ENCODE assay signal across 25 mouse cellular contexts in genomic region chr4:115931556-115932088, GRCm38 (mm10). TPM values are rescaled to one million over a fixed set of nuclear protein-coding genes. Genes with fewer than 3 reads are reported as not detected.
DNase-seq lines count a peak whose midpoint lies in the region; ATAC-seq and TF ChIP-seq lines count a peak whose summit lies in the region.
"Had no signal": no experiment of that assay in that cellular context is flagged by ENCODE, and none has a peak within 500 bp of the region (broad histone marks: within the 10 kb centered on the region; RNA-seq: fewer than 3 reads in every experiment).

No protein-coding gene starts in this region.

- TF ChIP-seq CTCF in hindbrain, postnatal 0 days (IDR thresholded peaks at IDR 0.05; ENCODE audit: low read depth), result no peak

- H3K9me3 ChIP-seq in hindbrain, embryonic 11.5 days (ENCODE audit: control insufficient read depth, low read length), result no peaks in the 10 kb centered on the region
- no peaks in the 10 kb centered on the region for H3K9me3 ChIP-seq in hindbrain, embryonic 10.5 days
- H3K9me3 ChIP-seq in hindbrain, embryonic 13.5 days, result no peaks in the 10 kb centered on the region
- H3K9me3 ChIP-seq in hindbrain, postnatal 0 days (ENCODE audit: low read length), result no peaks in the 10 kb centered on the region
- H3K9me3 ChIP-seq: embryonic facial prominence, embryonic 12.5 days; forebrain, embryonic 15.5 days; intestine, embryonic 15.5 days had no signal

- H3K9ac ChIP-seq in hindbrain, embryonic 11.5 days (ENCODE audit: low read depth, low read length), result no peak overlapping the region
- no peak overlapping the region for H3K9ac ChIP-seq in hindbrain, embryonic 13.5 days
- no peak overlapping the region for H3K9ac ChIP-seq in hindbrain, postnatal 0 days (replicated peaks; ENCODE audit: low read length)
- H3K9ac ChIP-seq: embryonic facial prominence, embryonic 12.5 days; forebrain, embryonic 15.5 days; intestine, embryonic 15.5 days had no signal

- H3K4me2 ChIP-seq in hindbrain, embryonic 11.5 days (replicated peaks; ENCODE audit: low read depth, low read length), result no peak overlapping the region
- H3K4me2 ChIP-seq in hindbrain, embryonic 13.5 days, result no peak overlapping the region
- no peak overlapping the region for H3K4me2 ChIP-seq in hindbrain, postnatal 0 days (ENCODE audit: low read depth, low read length)
- H3K4me2 ChIP-seq: embryonic facial prominence, embryonic 12.5 days; forebrain, embryonic 15.5 days; intestine, embryonic 15.5 days had no signal

- H3K27ac ChIP-seq in hindbrain, embryonic 11.5 days (ENCODE audit: low read depth, low read length), result no peak overlapping the region
- H3K27ac ChIP-seq in hindbrain, embryonic 10.5 days, result no peak overlapping the region
- H3K27ac ChIP-seq in hindbrain, embryonic 13.5 days, result no peak overlapping the region
- no peak overlapping the region for H3K27ac ChIP-seq in hindbrain, postnatal 0 days
- H3K27ac ChIP-seq: embryonic facial prominence, embryonic 12.5 days; forebrain, embryonic 15.5 days; intestine, embryonic 15.5 days had no signal

- ATAC-seq in hindbrain, embryonic 11.5 days (ENCODE audit: low FRiP score), result peak; percentile 50
- peak; percentile 55; the same call in 1 of the 2 replicates for ATAC-seq in hindbrain, embryonic 13.5 days (ENCODE audit: low FRiP score)
- 0 out of 2 replicates have a peak, but pooled peaks have one; percentile 29 for ATAC-seq in hindbrain, postnatal 0 days
- ATAC-seq: activated CD4-positive, CD25-positive, alpha-beta regulatory T cell, adult 4 months; forebrain, embryonic 15.5 days; intestine, embryonic 15.5 days; Patski had no signal

- intact Hi-C loops in heart, postnatal 36 days (cut with DNase I), result no loop called here

- H3K27me3 ChIP-seq in hindbrain, embryonic 11.5 days (ENCODE audit: control insufficient read depth, insufficient read depth, low read length), result peaks cover 65% of the 10 kb centered on the region
- peaks cover 96% of the 10 kb centered on the region for H3K27me3 ChIP-seq in hindbrain, embryonic 10.5 days (ENCODE audit: insufficient read depth, poor library complexity, severe bottlenecking)
- peaks cover 98% of the 10 kb centered on the region for H3K27me3 ChIP-seq in hindbrain, embryonic 13.5 days
- peaks cover 41% of the 10 kb centered on the region for H3K27me3 ChIP-seq in hindbrain, postnatal 0 days (ENCODE audit: insufficient read depth, low read length)

- peaks cover 7% of the 10 kb centered on the region for H3K4me1 ChIP-seq in hindbrain, embryonic 11.5 days (replicated peaks; ENCODE audit: control insufficient read depth, insufficient read depth, low read length)
- H3K4me1 ChIP-seq in hindbrain, embryonic 10.5 days (replicated peaks), result peaks cover 22% of the 10 kb centered on the region
- H3K4me1 ChIP-seq in hindbrain, embryonic 13.5 days (replicated peaks), result peaks cover 25% of the 10 kb centered on the region
- H3K4me1 ChIP-seq in hindbrain, postnatal 0 days (ENCODE audit: insufficient read depth, low read length), result no peaks in the 10 kb centered on the region

- 45% methylated on average over 13 of the region's 13 CpGs for whole genome bisulfite sequencing in hindbrain, embryonic 11.5 days
- 61% methylated on average over 13 of the region's 13 CpGs for WGBS in hindbrain, embryonic 10.5 days
- 35% methylated on average over 13 of the region's 13 CpGs for WGBS in hindbrain, embryonic 13.5 days
- 46% methylated on average over 13 of the region's 13 CpGs for WGBS in hindbrain, postnatal 0 days

- no peak overlapping the region for H3K4me3 ChIP-seq in hindbrain, embryonic 11.5 days (ENCODE audit: low read depth, low read length)
- no peak overlapping the region for H3K4me3 ChIP-seq in hindbrain, embryonic 10.5 days
- H3K4me3 ChIP-seq in hindbrain, embryonic 13.5 days, result no peak overlapping the region
- H3K4me3 ChIP-seq in hindbrain, postnatal 0 days (ENCODE audit: low read length), result no peak overlapping the region
- H3K4me3 ChIP-seq: embryonic facial prominence, embryonic 12.5 days; forebrain, embryonic 15.5 days; intestine, embryonic 15.5 days had no signal

- H3K36me3 ChIP-seq in hindbrain, embryonic 11.5 days (ENCODE audit: control insufficient read depth, insufficient read depth, low read length), result no peaks in the 10 kb centered on the region
- no peaks in the 10 kb centered on the region for H3K36me3 ChIP-seq in hindbrain, embryonic 10.5 days
- H3K36me3 ChIP-seq in hindbrain, embryonic 13.5 days, result no peaks in the 10 kb centered on the region
- no peaks in the 10 kb centered on the region for H3K36me3 ChIP-seq in hindbrain, postnatal 0 days (ENCODE audit: insufficient read depth, low read length)
- H3K36me3 ChIP-seq: embryonic facial prominence, embryonic 12.5 days; forebrain, embryonic 15.5 days; intestine, embryonic 15.5 days had no signal

- DNase-seq in hindbrain, embryonic 11.5 days (ENCODE audit: low spot score), result no peak
- DNase-seq in hindbrain, embryonic 10.5 days (ENCODE audit: low spot score), result no peak
- DNase-seq in MN1 (ENCODE audit: low spot score), result peak; percentile 6
- no peak for DNase-seq in hindbrain, postnatal 0 days (ENCODE audit: low spot score)
- no peak for DNase-seq in heart, postnatal 36 days
- no peak for DNase-seq in natural killer cell, adult 2 months (ENCODE audit: low spot score in 2 of 2)
- DNase-seq: adrenal gland, postnatal 14 days; cerebellum, adult 9-11 months; gastrocnemius, postnatal 36 days; heart, adult 11 months; heart, postnatal 10 days; kidney, adult 18-20 months had no signal

RNA-seq across cellular contexts. Expression of gene Dmbx1, which starts 8.1 kb away (rescaled TPM):
- 2.4 and 2.5 TPM in 2 replicates for polyA plus RNA-seq in hindbrain, embryonic 11.5 days (2014; fragmentation: Nextera tagmentation; extraction: Ambion mirVana)
- polyA plus RNA-seq in hindbrain, embryonic 10.5 days (2016; fragmentation: Nextera tagmentation; extraction: Ambion mirVana), result 3.2 and 4.0 TPM in 2 replicates
- 12.7 and 14.3 TPM in 2 replicates for polyA plus RNA-seq in hindbrain, embryonic 13.5 days (2015; fragmentation: Nextera tagmentation; extraction: Ambion mirVana)
- total RNA-seq in hindbrain, postnatal 0 days (2014; rRNA removed), result 3.3 and 4.5 TPM in 2 replicates
- 3.9 and 4.3 TPM in 2 replicates for polyA plus RNA-seq in hindbrain, postnatal 0 days (2015; fragmentation: Nextera tagmentation; extraction: Ambion mirVana)
- not detected for total RNA-seq in heart, postnatal 36 days (2021)
- total RNA-seq: adrenal gland, adult 18-20 months; adrenal gland, postnatal 14 days; gastrocnemius, adult 8-10 months; gastrocnemius, postnatal 36 days; heart, postnatal 10 days had no signal
- polyA plus RNA-seq: activated CD4-positive, CD25-positive, alpha-beta regulatory T cell, adult 4 months; heart, embryonic 14.5 days; intestine, embryonic 15.5 days; kidney, embryonic 14.5 days; Patski had no signal

RNA-seq across cellular contexts. Expression of gene 6430628N08Rik, which starts 41.2 kb away (rescaled TPM):
- polyA plus RNA-seq in hindbrain, embryonic 11.5 days (2014; fragmentation: Nextera tagmentation; extraction: Ambion mirVana), result not detected in 2 replicates
- polyA plus RNA-seq in hindbrain, embryonic 10.5 days (2016; fragmentation: Nextera tagmentation; extraction: Ambion mirVana), result 0.10 TPM in 1 of 2 replicates, not detected in the other
- polyA plus RNA-seq in hindbrain, embryonic 13.5 days (2015; fragmentation: Nextera tagmentation; extraction: Ambion mirVana), result 0.12 and 0.30 TPM in 2 replicates
- 0.16 and 0.18 TPM in 2 replicates for total RNA-seq in hindbrain, postnatal 0 days (2014; rRNA removed)
- 0.49 and 0.58 TPM in 2 replicates for polyA plus RNA-seq in hindbrain, postnatal 0 days (2015; fragmentation: Nextera tagmentation; extraction: Ambion mirVana)
- total RNA-seq in heart, postnatal 36 days (2021), result not detected
- total RNA-seq: adrenal gland, adult 18-20 months; adrenal gland, postnatal 14 days; gastrocnemius, adult 8-10 months; gastrocnemius, postnatal 36 days; heart, postnatal 10 days; MEL had no signal
- polyA plus RNA-seq: activated CD4-positive, CD25-positive, alpha-beta regulatory T cell, adult 4 months; cortical plate, adult 2 months; embryonic facial prominence, embryonic 12.5 days; forebrain, embryonic 11.5 days; heart, embryonic 14.5 days; intestine, embryonic 15.5 days; kidney, embryonic 14.5 days; Patski had no signal

RNA-seq across cellular contexts. Expression of gene Kncn, which starts 47.4 kb away (rescaled TPM):
- polyA plus RNA-seq in hindbrain, embryonic 11.5 days (2014; fragmentation: Nextera tagmentation; extraction: Ambion mirVana), result not detected in 2 replicates
- polyA plus RNA-seq in hindbrain, embryonic 10.5 days (2016; fragmentation: Nextera tagmentation; extraction: Ambion mirVana), result not detected in 2 replicates
- not detected in 2 replicates for polyA plus RNA-seq in hindbrain, embryonic 13.5 days (2015; fragmentation: Nextera tagmentation; extraction: Ambion mirVana)
- 0.14 TPM in 1 of 2 replicates, not detected in the other for total RNA-seq in hindbrain, postnatal 0 days (2014; rRNA removed)
- polyA plus RNA-seq in hindbrain, postnatal 0 days (2015; fragmentation: Nextera tagmentation; extraction: Ambion mirVana), result 0.10 and 0.29 TPM in 2 replicates
- total RNA-seq in heart, postnatal 36 days (2021), result not detected
- total RNA-seq: adrenal gland, adult 18-20 months; adrenal gland, postnatal 14 days; gastrocnemius, adult 8-10 months; gastrocnemius, postnatal 36 days; heart, postnatal 10 days; MEL had no signal
- polyA plus RNA-seq: activated CD4-positive, CD25-positive, alpha-beta regulatory T cell, adult 4 months; embryonic facial prominence, embryonic 12.5 days; forebrain, embryonic 11.5 days; forebrain, embryonic 15.5 days; heart, embryonic 14.5 days; intestine, embryonic 15.5 days; kidney, embryonic 14.5 days; Patski had no signal
